Mouse (Mus musculus): ENCODE data around the gene Spc25.

Gene Spc25

DNA sequence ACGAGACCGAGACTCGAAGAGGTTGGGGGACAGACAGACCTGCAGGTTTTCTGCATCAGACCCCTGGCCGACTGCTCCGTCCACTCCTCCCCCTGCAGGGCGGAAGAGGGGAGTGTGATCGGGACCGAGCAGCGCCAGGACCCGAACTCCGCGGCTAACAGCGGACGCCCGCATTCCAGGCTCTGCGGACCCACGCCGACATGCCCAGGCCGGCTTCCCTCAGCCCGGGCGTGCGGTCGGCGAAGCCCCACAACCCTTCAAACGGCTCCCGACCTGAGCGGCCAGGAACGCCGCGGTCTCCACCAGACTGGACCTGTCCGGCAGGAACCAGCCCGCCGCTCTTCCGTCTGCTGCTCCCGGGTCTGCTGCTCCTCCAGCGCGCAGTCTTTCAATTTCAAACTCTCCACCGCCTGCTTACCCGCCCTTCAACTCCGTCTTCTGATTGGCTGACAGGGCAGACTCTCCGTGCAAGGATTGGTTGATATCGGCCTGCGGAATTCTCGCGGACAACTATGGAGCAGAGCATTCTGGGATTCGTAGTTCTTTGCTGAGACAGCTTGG is at the start of gene Spc25:
Gene Spc25 (minus strand): TSS at position 404 of the 561 bp plus-strand sequence.
- DNase-seq (ENCODE audit: low read depth, low spot score) = peak; percentile 89

DNA sequence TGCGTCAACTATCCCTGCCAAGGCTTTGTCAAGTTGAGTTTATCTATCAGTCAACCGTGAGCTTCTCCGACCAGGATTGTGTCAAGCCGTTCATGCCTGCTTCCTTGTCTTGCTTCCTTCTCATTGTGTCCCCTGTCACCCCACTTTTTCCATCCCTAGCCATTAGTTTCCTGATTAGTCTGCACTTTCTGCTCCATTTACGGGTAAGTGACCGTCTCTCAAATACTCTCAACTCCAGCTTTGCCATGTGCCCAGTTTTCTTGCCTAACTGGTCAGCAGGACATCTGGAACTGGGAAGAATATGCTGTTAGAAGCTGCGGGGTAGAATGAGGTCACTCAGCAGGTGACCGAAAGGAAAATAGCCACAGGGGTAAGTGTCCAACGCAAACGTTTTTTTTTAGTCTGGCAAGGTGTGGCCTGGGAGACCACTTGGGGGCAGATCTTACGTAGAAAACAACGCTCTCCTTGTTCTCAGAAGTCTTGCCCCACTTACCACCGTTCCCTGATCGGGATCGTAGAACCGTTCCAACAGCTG is 42.3 kb upstream of the Spc25 start:
- no peak for DNase-seq (ENCODE audit: low read depth, low spot score)

DNA sequence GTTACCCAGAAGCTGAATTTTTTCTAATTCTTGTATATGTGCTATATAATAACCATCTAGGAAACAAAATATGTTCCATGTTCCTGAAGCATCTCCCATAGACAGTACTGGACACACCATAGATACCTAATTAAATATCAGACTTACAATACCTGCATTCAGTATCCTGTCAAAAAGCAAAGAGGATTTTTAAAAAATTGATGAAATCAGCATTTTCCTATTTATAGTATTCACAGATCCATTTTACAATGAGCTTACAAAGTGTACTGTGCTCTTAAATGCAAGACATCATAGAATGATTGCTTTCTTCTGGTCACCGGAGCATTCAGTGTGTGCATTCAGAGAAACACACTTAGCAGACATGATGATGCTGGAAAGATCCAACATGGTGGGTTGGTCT is 41.1 kb upstream of the Spc25 start:
- DNase-seq (ENCODE audit: low read depth, low spot score) = no peak

DNA sequence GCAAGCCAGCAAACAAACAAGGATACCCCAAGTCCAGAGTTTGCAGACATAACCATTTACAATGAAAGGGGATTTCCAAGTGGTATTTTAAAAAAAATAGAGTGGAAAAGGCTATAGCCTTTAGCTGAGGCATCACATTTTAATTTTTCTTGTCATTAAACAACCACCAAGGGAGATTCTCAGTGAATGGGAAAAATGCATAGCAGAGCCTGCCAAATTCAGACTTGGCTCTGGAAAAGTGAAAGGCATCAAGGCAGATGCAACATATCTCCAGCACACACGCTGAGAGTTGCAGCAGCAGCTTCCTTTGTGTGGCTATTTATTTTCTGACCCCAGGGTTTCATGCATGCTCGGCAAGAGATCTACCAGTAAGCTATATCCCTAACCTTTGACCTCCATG is 38.9 kb upstream of the Spc25 start:
- DNase-seq (ENCODE audit: low read depth, low spot score) = no peak

DNA sequence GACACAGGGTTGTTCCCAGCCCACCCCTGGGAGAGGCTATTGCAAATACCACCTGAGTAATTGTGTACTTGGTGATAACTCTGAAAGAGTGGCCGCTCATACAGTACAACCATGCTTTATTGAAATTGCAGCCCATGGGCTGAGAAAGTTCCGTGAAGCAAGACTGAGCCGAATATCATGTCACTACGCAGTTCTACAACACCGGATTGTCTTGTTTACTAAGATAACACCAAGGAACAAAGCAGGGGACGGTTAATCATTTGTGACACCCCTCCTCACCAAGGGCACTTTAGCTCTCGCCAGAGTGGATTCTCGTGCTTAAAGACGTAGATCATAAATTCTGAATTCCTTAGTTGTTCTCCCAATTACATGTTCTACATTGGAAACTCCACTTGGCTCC is 33.3 kb upstream of the Spc25 start:
- DNase-seq (ENCODE audit: low read depth, low spot score) = no peak

DNA sequence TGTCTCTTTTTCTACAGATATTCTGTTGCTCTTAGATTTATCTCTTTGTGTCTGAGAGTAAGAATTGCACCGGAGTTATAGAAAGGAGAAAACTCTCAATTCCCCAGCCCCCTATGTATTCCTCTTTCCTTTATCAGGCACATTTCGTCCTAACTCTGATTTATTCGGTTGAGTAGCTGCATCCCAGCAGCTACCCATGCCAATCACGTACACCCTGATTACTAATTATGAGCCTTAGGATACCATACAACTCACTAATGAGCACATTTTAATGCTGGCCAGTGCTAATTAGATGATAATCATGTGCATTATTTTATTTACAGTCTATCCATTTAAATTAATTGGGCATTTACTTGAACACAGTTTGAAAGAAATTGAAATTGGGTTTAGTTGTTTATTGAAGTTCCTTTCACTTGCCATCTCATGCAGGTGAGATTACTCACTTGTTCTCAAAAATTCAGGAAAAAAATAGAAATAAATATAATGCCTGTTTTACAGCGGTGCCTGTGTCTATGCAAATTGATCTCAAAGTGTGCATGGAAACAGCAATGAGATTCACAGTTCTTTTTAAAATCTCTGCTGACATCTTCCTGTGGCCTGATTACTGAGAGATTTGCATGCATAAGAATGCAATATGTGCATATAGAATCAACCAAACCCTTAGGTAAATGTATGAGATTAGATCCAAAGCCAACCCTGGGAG is 29.1 kb upstream of the Spc25 start:
- no peak for DNase-seq (ENCODE audit: low read depth, low spot score)

DNA sequence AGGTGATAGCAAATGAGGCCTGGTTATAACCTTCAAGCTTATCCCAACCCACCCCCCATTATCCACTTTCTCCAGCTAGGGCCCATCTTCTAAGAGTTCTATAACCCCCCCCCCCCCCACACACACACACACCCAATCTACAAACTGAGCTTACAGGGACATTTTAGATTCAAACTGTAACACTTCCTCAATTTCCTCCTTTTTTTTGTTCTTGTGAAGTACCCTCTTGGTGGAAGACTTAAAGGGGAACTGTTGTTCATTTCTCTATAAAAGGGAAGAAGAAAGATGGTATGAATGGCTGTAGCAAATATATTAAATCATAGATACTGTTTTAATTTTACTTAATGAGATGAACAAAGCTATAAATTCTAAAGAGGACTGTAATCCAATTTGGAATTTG is 26.1 kb upstream of the Spc25 start:
- no peak for DNase-seq (ENCODE audit: low read depth, low spot score)

DNA sequence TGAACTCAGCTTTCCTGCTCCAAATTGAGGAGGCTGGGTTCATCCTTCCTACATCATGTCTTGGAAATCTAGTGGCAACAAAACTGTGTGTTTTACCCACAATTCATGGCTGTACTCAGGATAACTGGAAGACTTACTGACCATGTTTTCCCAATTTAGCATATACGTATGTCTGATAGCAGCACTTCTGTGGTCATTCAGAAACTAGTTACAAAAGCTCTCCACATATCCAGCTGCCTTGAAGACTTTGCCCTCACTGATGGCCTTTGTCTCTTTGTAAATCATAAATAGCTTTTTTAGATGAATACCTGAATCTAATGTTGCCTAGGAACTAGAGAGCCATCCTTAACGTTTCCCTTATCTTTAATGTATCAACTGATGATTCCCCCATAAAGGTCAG is 24.1 kb upstream of the Spc25 start:
- DNase-seq (ENCODE audit: low read depth, low spot score) = no peak

DNA sequence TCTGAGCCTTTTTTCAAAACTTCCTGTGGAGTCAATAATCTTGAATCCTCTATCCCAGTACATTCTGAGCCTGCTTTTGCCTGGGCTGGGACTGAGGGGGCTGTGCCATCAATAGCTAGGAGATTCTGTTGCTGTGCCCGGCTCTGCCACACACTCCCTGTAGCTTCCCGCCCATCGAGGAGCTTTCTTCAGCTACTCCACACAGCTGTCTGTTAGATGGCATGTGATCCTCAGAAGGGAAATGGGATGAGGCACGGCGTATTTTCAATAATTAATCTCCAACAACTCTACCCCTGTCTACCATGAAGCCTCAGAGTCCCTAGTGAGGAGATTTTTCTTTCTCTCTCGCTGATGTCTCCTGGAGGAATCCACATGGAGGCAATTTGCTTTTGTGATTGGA is 22.6 kb upstream of the Spc25 start:
- no peak for DNase-seq (ENCODE audit: low read depth, low spot score)

DNA sequence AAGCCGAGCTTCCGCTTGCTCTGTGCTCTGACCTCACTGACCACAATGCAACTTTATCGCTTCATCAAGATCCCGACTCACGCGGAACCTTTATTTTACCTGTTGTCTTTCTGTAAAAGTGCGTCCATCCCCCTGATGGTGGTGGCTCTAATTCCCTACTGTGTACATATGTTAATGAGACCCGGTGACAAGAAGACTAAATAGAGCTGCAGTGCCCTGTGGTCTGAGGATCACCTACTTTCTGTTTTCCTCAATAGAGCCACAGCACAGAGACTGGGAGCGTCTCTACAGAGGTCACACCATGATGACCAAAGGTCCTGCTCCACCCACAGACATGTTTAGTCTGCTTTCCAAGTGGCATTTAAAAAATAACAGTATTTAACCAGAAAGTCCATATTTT is 20.9 kb upstream of the Spc25 start:
- no peak for DNase-seq (ENCODE audit: low read depth, low spot score)

DNA sequence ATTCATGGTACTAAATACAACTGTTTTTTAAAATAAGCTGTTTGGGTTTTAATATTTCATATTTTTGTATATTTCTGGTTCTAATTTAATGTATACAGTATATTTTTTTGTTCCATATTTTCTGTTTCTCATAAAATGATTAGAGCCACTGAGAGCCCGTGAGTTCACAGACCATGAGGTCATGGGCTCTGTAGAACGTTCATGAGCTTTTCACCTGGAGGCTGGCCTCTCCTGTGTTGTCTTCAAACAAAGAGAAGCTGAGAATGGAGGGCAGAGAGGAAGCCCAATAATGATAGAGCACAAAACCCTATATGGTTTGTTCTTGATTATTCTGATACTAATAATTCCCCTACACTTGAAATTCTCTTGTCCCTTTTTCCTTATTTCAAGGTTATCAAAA is 18.7 kb upstream of the Spc25 start:
- DNase-seq (ENCODE audit: low read depth, low spot score) = no peak

DNA sequence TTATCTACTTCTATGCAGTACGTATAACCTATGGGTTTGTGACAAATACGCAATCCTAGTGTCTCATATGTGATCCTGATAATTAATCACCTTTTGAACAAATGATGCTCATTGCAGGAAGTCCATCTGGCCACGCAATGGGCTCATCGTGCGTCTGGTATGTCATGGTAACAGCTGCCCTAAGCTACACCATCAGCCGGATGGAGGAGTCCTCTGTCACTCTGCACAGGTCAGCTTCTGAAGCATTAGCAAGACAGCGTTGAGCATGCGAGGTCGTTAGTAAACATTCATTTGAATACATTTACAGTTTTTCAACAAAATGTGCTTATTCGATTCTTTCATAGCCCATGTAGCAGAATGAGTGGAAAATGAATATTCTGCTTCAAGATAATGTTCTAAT is 16.8 kb upstream of the Spc25 start:
- DNase-seq (ENCODE audit: low read depth, low spot score) = no peak

DNA sequence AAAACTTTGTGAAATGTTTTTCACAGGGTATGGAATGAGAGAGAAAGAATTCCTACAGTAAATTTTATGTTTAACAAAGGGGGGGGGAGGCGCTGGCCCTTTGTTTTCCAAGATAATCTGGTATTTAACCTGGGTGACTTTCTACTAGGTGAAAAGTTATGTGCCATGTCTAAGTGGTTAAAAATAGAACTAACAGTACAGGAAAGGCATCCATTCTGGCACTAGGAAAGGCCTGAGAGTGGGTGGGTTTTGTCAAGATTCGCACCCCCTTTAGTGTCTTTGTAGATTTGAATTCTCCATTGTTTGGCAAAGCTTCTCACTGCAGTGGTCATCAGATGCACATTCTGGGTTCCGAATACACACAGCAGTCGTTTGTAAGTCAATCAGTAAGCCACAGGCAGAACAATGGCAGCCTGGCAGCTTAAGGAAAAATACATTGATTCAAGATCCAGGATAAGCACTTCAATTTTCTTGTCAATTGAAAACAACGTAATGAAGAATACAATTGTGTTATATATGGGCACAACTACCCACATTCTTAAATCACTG is 15.9 kb upstream of the Spc25 start:
- DNase-seq (ENCODE audit: low read depth, low spot score) = no peak

DNA sequence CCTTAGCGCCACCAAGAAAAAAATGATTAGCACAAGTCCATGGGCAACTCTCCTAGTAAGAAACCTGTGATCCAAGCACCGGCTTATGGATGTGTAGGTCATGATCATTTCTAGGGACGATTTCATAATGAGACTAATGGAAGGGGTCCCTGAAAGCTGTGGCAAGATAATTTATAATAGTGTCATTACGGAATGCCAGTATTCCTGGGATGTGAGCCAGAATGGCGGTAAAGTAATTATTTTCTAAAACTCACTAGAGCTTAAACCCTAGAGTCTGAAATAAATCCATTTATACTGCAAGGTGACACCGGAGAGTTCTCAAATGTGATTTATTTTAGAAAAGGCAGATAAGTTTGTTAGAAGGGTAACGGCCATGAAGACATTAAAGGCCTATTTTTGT is 9.2 kb upstream of the Spc25 start:
- no peak for DNase-seq (ENCODE audit: low read depth, low spot score)

DNA sequence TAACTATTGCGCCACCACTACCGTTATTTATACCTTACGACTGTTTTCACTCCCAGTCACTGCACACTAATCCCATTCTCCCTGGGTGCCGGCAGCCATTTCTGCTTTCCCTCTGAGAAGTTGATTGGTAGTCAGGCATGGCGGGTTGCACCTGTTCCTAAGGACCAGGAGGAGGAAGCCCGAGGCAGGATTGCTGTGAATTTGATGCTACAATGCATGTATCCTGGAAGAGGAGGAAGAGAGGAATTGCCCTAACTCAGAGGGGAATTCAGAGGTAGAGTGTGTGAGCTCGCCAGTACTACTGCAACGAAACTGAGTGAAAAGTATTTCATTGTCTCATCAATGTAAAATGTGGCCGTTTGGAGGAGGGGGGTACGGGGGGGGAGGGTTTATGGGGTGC is 6.7 kb upstream of the Spc25 start:
- DNase-seq (ENCODE audit: low read depth, low spot score) = no peak

DNA sequence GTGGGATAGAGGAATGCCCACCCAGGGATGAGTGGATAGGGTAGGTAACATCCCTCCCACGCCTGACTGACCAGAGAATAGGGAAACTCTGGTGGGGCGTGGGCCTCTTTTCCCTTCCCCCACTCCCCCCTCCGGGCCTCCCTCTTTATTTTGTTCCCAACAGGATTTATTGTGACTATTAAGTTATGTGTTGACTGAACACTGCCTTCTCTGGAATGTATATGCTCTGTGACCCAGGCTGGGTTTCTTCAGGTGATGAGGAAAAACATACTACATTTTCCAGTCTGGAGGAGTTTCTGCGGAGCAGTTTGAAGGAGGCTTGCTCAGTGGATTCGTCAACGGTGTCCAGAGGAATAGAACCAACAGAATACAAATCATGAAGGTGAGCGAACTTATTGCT is 4.8 kb upstream of the Spc25 start, which contains the start of gene G6pc2:
Gene G6pc2 (plus strand): TSS at position 301 of the 400 bp plus-strand sequence.
- DNase-seq (ENCODE audit: low read depth, low spot score) = no peak

DNA sequence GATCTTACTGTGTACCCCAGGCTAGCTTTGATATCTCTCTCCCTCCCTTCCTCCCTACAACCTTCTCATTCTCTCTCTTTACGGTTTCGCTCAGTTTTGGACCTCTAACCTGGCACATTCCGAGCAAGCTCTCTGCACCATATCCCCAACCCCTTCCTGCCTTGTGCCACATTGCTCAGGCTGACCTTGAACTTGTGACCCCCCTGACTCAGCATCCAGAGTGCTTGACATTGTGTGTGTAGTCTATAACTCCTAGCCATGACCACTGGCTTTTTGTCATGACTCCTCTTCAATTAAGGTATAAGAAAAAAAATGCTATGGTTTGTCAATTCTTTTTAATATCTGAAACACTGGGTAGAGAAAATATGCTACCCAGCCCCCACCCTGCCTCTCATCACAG is 3.7 kb upstream of the Spc25 start:
- no peak for DNase-seq (ENCODE audit: low read depth, low spot score)

DNA sequence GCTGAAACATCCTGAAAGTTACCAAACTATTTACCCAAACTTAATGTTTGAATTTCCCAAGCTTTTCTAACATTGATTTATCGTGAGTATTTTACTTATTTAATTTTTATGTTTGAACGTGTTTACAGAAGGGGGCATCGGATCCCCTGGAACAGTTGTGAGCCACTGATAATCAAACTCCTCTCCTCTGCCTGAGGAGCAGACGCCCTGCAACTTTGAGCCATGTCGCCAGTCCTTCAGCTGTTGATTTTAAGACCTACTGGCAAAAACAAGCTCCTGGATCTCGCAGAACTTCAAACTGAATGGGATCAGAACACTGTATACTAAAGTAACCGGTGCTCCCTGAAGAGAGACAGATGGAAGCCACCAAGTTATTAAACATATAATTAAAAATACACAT is 529 bp upstream of the Spc25 start:
- no peak for DNase-seq (ENCODE audit: low read depth, low spot score)

DNA sequence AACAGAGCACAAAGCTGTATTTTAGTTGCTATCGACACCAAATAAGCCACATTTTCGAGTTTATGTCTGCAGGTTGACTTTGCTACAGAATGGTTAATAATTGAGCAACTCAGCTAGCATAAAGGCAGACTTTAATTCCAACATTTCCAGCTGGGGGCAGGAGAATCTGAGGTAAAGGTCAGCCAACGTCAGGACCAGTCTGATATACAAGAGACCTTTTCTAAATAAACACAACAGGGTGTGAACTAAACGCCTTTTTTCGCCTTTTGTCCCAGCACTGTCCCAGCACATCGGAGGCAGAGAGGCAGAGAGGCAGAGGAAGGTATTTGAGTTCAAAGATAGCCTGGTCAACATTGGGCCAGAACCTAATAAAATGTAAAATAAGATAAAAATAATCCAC is 809 bp downstream of the Spc25 start:
- DNase-seq (ENCODE audit: low read depth, low spot score) = no peak

DNA sequence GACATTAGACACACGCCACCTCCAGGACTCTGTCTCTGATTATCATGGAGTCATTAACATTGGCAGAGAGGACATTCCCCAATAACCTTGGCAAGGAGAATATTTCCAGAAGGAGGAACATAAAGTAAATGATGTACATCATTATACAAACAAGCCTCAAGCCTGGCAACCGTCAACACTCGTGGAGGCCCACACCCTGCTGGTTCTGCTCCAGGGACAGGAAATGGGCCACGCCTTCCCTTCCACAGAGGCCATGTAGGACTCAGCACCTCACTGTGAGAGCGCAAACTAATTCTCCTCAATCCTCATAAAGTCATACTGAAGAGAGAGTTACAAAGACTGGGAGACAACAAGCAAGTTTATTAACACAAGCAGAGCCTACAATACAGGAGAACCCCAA is 12.4 kb downstream of the Spc25 start:
- DNase-seq (ENCODE audit: low read depth, low spot score) = no peak

DNA sequence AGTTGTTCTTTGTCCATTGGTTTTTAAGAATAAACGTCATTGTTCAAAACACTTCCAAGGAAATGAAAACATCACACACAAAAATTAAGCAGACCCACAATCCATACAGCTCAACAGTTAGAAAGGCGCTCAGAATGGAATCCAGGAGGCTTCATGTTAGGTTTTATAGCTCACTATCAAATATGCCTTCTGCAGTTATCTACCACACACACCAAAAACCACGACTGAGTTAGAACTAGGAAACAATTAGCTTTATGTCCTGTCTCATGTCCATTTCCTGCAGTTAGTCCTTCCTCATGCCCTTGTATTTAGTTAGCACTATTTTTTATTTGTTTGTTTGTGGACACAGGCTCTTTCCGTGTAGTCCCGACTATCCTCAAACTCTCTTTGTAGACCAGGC is 14.9 kb downstream of the Spc25 start:
- DNase-seq (ENCODE audit: low read depth, low spot score) = no peak

DNA sequence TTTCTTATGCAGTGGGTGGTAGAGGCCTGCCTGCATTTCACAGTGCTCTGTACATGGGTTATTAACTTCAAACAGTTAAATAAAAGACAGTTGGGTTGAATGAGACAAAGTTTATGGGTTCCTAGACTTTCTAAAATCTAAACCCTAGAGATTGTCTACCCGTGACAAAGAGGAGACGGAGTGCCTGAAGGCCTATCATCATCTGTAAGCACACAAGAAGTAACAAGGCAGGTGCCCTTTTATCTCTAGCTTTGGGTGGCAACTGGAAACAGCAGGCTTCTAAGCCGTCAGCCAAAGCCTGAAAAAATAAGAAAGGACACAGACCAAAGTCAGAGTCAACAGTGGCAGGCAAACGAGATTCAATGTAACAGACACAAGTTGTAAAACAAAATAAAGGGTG is 16.8 kb downstream of the Spc25 start:
- DNase-seq (ENCODE audit: low read depth, low spot score) = no peak

DNA sequence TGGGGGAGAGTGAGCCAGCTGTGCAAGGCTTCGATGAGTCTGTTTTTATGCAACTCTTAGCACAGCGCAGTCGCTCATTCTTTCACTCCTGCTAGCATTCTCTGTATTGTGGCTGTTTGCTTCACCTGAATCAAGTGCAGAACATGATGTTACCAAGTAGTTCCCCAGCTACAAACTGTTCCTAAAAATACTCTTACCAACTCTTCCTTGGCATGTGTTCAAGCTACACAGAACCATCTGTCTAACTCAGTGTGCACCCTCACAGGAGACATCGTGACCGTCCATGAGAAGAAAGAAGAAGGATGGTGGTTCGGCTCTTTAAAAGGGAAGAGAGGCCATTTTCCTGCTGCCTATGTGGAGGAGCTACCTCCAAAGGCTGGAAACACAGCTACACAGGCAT is 17.3 kb downstream of the Spc25 start:
- DNase-seq (ENCODE audit: low read depth, low spot score) = peak; percentile 63

Measured in telencephalon, adult 2 months (tissue).